Mouse (Mus musculus) lung, postnatal 0 days (tissue): ENCODE measurements around the gene Zbtb25.

Experiments used
- CTCF ChIP-seq: IDR thresholded peaks from 2 replicates; pipeline ENCODE4 v1.5.1; 2016; ENCODE audit warnings: antibody characterized with exemption, mild to moderate bottlenecking
- EP300 ChIP-seq: IDR thresholded peaks from 2 replicates; pipeline ENCODE4 v1.6.1; 2016; ENCODE audit warnings: antibody characterized with exemption, mild to moderate bottlenecking, control low read depth

DNA sequence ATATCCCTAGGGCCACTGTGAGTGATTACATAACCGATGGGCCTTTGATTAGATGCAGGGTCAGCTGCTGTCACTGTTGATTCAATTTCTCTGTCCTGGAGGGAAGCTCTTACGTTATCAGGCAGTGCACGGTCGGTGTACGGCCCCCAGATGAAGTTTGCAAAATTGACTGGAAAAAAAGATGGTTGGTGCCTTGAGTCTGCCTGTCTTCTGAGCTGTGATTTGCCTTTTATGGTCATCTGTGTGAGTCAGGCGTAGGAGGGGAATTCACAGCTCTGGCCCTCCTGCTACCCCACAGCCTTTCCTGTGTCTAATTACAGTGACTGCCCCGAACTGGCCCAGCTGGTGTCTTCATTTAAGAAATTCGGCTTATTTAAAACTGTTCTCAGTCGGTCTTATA, 61.4 kb downstream of the Zbtb25 start:
- no peak for TF ChIP-seq CTCF
- no peak for TF ChIP-seq EP300
